ENCODE assay signal across 24 mouse cellular contexts in genomic region chr10:80787517-80787916, GRCm38 (mm10). TPM values are rescaled to one million over a fixed set of nuclear protein-coding genes. Genes with fewer than 3 reads are reported as not detected.
"Had no signal": no experiment of that assay in that cellular context is flagged by ENCODE, and none has a peak within 500 bp of the region (broad histone marks: within the 10 kb centered on the region; RNA-seq: fewer than 3 reads in every experiment).

No protein-coding gene starts in this region.

- ATAC-seq: liver, postnatal 0 days; midbrain, embryonic 13.5 days; midbrain, embryonic 16.5 days had no signal

- H3K27me3 ChIP-seq: limb, embryonic 12.5 days; limb, embryonic 15.5 days; megakaryocyte, embryonic 14.5 days; midbrain, embryonic 13.5 days; neural tube, embryonic 13.5 days had no signal

- H3K4me2 ChIP-seq: limb, embryonic 12.5 days; limb, embryonic 15.5 days; liver, embryonic 11.5 days; lung, embryonic 14.5 days; midbrain, embryonic 13.5 days; neural tube, embryonic 13.5 days had no signal

- H3K27ac ChIP-seq: limb, embryonic 12.5 days; limb, embryonic 15.5 days; liver, embryonic 14.5 days; midbrain, embryonic 10.5 days; midbrain, embryonic 13.5 days; neural tube, embryonic 13.5 days had no signal

- H3K4me1 ChIP-seq: limb, embryonic 12.5 days; midbrain, embryonic 10.5 days; midbrain, embryonic 13.5 days; neural tube, embryonic 13.5 days had no signal

- DNase-seq: kidney, postnatal 14 days; kidney, postnatal 4 days; left cerebral cortex, postnatal 4 days; liver, postnatal 0 days; lung, embryonic 14.5 days; lung, postnatal 10 days; lung, postnatal 36 days; thymus, adult 18-20 months; thymus, postnatal 36 days had no signal

- H3K9me3 ChIP-seq: limb, embryonic 12.5 days; limb, embryonic 15.5 days; megakaryocyte, embryonic 14.5 days; midbrain, embryonic 10.5 days; midbrain, embryonic 13.5 days; neural tube, embryonic 13.5 days had no signal

- H3K9ac ChIP-seq: limb, embryonic 12.5 days; limb, embryonic 15.5 days; liver, embryonic 14.5 days; liver, postnatal 0 days; lung, embryonic 14.5 days; midbrain, embryonic 13.5 days; neural tube, embryonic 13.5 days had no signal

- H3K4me3 ChIP-seq: limb, embryonic 12.5 days; limb, embryonic 15.5 days; megakaryocyte, embryonic 14.5 days; midbrain, embryonic 13.5 days; myocyte; neural tube, embryonic 13.5 days had no signal

RNA-seq across cellular contexts. Expression of gene Amh, which starts 17.5 kb away (rescaled TPM):
- total RNA-seq: monocyte, adult 5-6 weeks had no signal
- polyA plus RNA-seq: limb, embryonic 12.5 days; limb, embryonic 15.5 days; liver, embryonic 11.5 days; midbrain, embryonic 10.5 days; midbrain, embryonic 13.5 days; midbrain, embryonic 16.5 days; stomach, embryonic 16.5 days had no signal

RNA-seq across cellular contexts. Expression of gene Jsrp1, which starts 25.8 kb away (rescaled TPM):
- total RNA-seq: monocyte, adult 5-6 weeks; neutrophil, adult 5-6 weeks had no signal
- polyA plus RNA-seq: liver, embryonic 14.5 days; liver, postnatal 0 days; small intestine, adult 2 months; spleen, adult 2 months had no signal
